Comparison of ENCODE assay signal across 26 mouse cellular contexts in genomic region chr16:57126268-57126667, GRCm38 (mm10). TPM values are rescaled to one million over a fixed set of nuclear protein-coding genes. Genes with fewer than 3 reads are reported as not detected.
"Had no signal": no experiment of that assay in that cellular context is flagged by ENCODE, and none has a peak within 500 bp of the region (broad histone marks: within the 10 kb centered on the region; RNA-seq: fewer than 3 reads in every experiment).

No protein-coding gene starts in this region.

- H3K4me3 ChIP-seq: layer of hippocampus, adult 2 months; left cerebral cortex, adult 2 months; midbrain, embryonic 12.5 days; midbrain, embryonic 15.5 days; myocyte; neural tube, embryonic 13.5 days had no signal

- H3K36me3 ChIP-seq: midbrain, embryonic 15.5 days; neural tube, embryonic 13.5 days had no signal

- ATAC-seq: intestine, postnatal 0 days; midbrain, embryonic 15.5 days had no signal

- DNase-seq: kidney, adult 2 months; kidney, postnatal 25 days; layer of hippocampus, adult 9-11 months; layer of hippocampus, postnatal 36 days; lung, adult 2 months; lung, postnatal 10 days; thymus, adult 18-20 months; thymus, postnatal 36 days had no signal

- H3K27me3 ChIP-seq: midbrain, embryonic 12.5 days; midbrain, embryonic 15.5 days; neural tube, embryonic 13.5 days had no signal

- H3K27ac ChIP-seq: kidney, postnatal 0 days; layer of hippocampus, adult 2 months; left cerebral cortex, adult 2 months; liver, embryonic 14.5 days; macrophage; midbrain, embryonic 12.5 days; midbrain, embryonic 15.5 days; neural tube, embryonic 13.5 days had no signal

- H3K9ac ChIP-seq: liver, embryonic 14.5 days; midbrain, embryonic 12.5 days; midbrain, embryonic 15.5 days; neural tube, embryonic 13.5 days had no signal

- H3K4me2 ChIP-seq: midbrain, embryonic 12.5 days; midbrain, embryonic 15.5 days; neural tube, embryonic 13.5 days had no signal

- H3K9me3 ChIP-seq: midbrain, embryonic 12.5 days; midbrain, embryonic 15.5 days; neural tube, embryonic 13.5 days had no signal

RNA-seq across cellular contexts. Expression of gene Tmem45a2, which starts 55.1 kb away (rescaled TPM):
- total RNA-seq: layer of hippocampus, adult 2 months; left cerebral cortex, adult 2 months; left cerebral cortex, postnatal 10 days; monocyte, adult 5-6 weeks; neutrophil, adult 5-6 weeks had no signal
- polyA plus RNA-seq: kidney, adult 2 months; kidney, embryonic 14.5 days; large intestine, adult 2 months; limb, embryonic 11.5 days; limb, embryonic 14.5 days; macrophage; midbrain, embryonic 12.5 days; midbrain, embryonic 15.5 days; myocyte; spleen, adult 2 months had no signal
